Mouse (Mus musculus) T-helper 2 cell (primary cell): ENCODE results near the gene Mpped2.

Experiments used
- in situ Hi-C: fragments of 300-600 bp; cut with MboI, MseI; formaldehyde crosslinking; loops from one replicate; pipeline ENCODE4 v1.15.1; 2025; ENCODE audit warnings: high pct_unique_total_duplicates

Gene Mpped2

DNA sequence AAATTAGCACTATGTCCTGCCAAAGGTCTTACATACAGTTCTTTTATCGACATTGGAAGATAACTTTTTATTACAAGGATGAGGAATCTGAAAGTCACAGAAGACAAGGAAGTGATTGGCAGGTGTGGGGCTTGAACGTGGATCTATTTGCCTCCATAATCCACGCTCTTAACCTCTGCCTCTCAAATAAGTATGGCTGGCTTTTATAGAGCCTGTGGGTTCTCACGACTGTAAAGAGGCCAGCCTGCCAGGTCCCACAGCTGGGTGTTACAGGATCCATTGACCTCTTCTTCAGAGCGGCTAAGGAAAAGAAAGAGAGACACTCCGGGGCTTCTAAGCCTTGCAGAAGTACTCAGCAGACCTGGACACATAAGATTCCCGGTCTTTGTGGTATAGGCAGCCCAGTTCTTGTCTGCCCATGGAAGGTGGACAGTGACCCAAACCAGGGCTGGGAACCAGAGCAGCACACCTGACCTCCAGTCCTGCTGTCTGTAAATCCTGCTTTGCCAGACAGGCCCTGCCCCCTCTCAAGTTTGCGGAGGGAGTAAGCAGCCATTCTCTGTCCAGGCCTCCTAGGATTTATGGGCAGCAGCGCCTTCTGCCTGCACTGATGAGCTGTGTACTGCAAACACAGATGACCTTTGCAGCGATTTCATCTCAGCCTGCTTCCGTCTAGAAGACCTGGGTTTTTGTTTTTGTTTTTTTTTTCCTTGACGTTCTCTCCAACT is 162.7 kb downstream of the Mpped2 start:
- in situ Hi-C loops: no loop called here

DNA sequence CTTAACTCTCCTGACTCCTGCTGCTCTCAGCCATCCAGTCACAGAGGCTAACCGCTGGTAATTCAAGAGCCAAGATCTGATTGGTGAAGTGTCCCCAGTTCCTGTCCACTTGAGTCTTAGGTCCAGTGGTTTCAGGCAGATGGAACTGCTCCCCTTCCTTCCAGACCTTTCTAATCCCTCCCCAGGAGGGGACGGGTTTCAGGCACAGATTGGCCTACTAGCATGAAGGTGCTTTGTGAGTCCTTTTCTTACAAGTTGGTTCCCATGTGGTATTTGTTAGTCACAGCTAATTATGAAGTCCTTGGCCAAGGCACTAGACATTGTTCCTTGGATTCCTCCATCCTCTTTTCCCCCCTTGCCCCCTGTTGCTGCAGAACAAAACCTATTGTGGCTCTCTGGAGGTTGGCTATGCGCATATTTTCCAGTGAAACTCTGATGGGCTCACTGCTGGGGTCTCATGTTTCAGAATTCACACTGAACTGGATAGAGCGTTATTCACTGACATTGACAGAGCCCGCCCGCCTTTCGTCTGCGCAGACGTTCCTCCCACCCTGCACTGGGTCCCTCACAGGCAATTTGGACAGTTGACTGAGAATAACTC is 163.4 kb downstream of the Mpped2 start:
- in situ Hi-C loops: no loop called here

DNA sequence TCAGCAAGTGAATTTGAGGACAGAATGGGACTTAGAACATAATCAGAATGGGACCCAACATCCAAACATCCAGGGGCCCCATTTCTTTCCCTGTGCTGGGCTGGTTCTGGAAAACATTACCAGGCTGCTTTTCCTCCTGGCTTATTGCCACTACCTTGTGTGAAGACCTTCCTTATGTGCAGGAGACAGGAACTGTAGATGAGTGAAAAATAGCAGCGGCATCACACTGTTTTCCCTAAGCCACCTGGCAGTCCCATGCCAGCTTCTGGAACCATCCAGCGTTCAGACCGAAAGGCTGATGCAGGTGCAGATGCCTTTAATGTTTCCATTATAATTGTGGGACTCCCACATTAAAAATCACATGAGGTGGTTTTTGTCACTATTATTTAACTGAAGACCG is 164.2 kb downstream of the Mpped2 start:
- in situ Hi-C loops: no loop called here

DNA sequence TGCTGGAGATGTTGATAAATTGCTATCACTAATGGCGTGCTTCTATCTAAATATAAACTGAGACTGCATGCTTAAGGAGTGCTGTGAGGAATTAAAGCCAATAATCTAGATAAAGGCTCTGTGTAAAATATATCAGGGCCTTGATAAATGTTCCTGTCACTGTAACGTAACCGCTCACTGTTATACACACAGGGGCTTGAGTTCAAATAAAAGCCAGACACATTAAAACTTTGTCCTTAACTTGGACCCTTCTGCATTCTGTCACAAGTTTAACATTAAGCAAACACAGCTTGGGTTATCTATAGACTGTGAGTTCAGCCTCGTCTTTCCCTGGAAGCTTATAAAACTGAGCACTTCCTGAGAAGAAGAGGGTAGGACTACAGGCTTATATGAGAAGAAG is 164.6 kb downstream of the Mpped2 start:
- in situ Hi-C loops: no loop called here

DNA sequence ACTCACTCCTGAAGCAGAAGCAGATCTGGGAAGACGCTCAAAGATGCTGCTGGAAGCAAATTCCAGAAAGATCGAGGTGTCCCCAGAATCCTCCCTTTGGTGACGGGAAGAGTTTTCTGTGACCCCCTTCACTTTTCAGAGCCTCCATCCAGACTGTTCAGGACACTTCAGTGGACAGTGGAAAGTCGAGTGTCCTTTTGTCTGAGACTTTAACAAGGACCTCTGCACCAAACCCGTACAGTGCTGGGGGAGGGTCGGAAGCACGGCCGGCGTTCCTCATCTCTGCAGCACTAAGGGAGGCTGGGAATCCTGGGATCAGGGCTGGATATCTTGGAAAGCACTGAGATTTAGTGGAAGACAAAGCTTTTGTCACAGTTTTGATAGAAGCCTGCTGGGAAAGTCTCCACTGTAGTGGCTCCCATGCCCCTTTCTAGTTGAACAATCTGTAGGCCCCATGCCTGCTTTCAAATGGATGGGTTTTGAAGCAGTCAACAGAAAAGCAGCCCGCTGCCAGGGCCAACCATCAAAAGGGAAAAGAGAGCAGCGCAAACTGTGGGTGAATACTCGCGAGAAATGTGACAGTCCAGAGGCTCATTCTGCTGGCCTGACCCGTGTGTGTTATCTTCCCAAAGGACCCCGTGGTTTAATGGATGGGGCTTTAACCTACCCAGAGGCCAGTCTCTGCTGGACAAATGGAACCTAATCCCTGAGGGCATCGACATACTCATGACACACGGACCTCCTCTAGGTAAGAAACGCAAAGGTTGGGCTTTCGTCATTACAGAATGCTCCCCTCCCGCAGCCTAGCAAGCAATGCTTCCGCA is 168.0 kb downstream of the Mpped2 start:
- in situ Hi-C loops: no loop called here

DNA sequence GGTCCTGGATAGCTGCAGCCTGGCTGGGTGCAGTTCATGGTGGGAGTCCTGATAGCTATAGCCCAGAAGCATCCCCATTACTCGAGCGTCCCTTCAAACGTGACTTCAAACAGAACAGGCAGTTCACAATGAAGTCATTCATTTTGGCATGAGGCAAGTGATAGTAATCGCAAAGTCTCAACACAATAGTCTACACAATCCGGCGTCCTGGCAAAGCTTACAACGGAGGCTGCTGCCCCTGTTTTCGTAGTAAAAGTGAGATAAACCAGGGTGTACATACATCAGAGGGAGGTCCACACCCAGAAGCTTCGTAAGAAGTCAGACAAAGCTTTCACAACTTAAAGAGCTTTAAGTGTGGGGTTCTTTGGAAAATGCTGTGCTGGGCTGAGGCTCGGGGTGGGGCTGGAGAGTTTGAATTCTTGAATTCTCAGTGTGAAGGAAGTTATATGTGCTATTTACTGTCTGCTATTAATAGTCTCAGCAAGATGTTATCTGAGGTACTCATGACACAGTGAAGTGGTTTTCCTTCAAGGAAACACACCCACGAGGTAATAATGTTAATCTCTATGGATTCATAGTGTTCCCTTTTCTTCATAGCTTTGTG is 170.1 kb downstream of the Mpped2 start:
- in situ Hi-C loops: no loop called here

DNA sequence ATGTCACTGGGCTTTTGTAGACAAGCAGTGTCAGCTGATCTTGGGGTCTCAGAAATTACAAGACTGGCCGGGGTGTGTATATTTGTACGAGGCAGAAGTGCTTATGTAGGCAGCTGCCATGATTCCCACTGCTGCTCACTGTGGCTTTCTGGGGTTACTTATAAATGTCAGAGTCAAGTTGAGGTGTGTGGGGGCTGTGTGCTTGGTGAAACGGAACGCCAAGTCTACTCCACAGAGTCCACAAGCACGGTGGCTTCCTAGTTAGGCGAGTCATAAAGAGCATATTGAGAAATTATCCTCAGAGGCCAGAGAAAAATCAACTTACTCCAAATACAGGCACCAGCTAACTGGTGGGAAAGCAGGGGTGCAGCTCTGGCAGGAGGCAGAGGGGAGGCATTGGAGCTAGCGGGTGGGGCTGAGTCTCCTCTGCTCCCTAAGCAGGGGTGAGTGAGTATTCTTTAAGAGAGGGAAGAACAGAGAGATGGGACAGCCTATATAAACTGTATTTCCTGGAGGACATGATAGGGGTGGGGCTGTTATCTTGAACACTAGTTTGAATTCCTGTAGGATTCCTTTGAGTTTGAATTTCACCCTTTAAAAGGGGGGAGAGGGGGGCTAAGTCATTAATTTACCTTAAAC is 172.2 kb downstream of the Mpped2 start:
- in situ Hi-C loops: no loop called here

DNA sequence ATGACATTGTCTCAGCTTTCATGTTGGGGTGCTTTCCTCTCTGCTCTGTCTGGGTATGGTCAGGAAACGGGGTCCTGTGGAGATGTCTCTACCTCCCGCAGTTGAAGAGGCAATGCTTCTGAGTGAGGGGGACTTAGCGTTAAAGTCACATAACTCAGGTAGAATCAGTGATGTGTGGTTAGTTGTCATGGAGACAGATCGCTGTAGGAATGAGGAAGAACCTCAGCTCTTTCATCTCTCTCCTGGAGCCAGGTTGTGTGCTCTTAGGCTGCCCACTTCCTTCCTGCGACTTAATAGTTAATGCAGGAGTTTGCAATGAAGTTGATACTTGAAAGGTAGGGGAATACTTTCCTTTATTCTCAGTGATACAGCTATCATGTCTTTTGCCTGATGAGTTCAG is 173.2 kb downstream of the Mpped2 start:
- in situ Hi-C loops: no loop called here

DNA sequence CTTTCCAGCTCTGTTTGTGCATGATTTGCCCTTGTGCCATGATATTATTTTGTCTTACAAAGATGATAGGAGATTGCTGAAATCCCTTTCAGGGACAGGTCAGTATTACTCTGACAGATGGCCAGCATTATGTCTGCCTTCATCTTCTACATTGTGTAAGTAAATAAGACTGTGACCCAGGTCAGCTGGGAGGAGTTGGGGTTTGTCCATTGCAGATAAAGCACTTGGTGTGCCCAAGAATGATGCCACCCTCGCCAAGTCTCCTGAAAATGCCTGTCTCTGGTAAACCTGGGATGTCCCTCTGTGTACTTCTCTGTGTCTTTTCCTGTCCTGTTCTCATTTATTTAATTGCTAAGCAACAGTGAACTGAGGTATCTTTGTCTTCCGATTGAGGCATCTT is 177.8 kb downstream of the Mpped2 start:
- in situ Hi-C loops: no loop called here

DNA sequence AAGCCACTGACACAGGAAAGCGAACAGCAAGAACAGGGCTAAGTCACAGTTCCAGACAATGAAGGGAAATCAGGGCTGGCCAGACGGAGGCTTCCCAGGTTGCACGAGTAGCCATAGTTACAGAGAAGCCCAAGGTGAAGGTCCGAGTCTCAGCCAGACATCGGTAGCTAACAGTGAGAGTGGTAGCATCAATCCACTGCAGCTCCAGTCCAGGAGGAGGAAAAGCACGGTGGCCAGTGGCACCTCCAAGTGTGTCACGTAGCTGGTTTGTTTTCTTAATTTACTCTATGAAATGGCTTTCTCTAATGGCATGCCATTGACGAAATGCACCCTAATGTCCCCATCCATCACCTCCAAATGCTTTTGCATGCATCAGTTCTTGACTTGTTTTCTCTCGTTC is 180.1 kb downstream of the Mpped2 start:
- in situ Hi-C loops: no loop called here

DNA sequence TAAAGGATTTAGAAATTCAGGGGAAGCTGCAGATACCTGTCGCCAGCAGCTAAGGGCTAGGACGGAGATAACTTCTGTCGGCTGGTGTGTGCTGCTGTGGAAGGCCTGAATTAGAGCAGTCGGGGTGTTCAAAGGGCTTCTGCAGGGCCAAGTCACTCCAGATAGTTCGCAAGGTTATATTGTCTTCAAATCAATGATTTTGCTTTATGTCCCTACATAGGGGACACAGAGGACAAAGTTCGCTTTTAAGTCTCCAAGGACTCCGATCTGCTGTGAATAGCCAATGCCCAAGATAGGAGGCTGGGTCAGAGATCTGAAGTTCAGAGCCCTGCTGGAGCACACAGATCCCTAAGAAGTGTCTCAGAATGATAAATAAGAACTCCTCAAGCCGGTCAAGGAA is 190.3 kb downstream of the Mpped2 start:
- in situ Hi-C loops: no loop called here

DNA sequence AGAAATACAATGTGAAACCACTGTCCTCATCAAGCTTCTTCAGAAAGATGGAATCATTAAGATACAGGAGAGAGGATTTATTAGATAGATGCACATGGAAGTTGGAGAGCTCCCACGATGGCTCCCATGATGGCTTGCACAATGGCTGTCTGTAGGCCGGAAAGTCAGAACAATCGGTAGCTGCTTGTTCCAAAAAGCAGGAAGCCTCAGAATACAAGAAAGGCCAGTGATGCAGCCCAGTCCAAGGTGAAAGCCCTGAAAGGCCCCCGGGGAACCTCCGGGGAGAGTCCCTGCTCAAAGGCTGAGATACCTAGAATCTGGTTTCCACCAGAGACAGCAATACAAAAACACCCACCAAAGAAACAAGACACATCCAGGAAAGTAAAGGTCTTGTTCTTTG is 195.1 kb downstream of the Mpped2 start:
- in situ Hi-C loops: no loop called here

DNA sequence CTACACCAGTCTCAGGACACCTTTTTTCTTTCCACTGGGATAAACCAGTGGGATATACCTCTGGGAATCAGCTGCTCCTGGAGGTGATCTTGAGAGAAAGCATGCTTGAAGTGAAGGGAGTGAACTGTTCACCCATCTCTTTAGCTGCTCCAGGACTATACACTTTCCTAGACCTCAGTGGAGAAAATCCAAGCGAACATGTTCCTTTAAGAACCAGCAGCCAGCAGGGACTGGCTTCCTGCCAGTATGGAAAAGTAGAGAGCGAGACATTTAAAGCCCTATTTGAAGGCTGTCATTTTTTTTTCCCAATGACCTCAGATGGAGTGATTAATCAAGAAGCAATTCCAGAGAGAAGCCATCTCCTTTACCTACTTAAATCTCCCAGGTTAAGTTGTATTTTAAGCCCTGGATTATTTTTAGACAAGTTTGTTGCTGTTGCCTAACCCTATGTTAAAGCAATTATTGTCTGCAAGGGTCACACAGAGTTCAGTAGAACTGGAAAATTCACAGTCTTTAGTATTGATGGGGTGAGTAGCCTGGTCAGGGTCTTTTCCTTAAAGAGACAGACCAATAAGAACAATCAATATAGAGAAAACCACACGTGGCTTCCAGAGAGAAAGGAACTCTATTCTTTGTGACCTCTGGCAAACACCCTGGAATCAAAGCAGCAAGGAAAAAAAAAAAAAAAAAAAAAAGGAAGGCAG is 196.4 kb downstream of the Mpped2 start:
- in situ Hi-C loops: no loop called here

DNA sequence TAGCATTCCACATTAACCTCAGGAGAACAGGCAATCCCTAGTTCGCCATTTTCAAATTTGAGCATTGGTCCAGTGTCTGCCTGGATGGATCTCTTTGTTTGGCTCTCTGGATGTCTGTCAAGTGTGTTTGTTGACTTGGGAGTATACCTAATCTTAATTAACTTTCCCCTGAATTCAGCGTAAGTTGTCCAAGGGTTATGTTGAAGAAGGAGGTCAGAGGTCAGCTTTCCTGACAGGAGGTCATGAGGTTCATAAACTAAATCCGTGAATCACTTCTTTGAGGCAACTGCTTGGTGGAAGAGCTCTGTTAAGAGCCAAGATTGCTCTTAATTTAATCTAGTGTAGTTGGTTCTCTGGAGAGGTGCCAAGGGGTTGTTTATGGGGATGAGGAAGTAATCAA is 200.3 kb downstream of the Mpped2 start:
- in situ Hi-C loops: no loop called here

DNA sequence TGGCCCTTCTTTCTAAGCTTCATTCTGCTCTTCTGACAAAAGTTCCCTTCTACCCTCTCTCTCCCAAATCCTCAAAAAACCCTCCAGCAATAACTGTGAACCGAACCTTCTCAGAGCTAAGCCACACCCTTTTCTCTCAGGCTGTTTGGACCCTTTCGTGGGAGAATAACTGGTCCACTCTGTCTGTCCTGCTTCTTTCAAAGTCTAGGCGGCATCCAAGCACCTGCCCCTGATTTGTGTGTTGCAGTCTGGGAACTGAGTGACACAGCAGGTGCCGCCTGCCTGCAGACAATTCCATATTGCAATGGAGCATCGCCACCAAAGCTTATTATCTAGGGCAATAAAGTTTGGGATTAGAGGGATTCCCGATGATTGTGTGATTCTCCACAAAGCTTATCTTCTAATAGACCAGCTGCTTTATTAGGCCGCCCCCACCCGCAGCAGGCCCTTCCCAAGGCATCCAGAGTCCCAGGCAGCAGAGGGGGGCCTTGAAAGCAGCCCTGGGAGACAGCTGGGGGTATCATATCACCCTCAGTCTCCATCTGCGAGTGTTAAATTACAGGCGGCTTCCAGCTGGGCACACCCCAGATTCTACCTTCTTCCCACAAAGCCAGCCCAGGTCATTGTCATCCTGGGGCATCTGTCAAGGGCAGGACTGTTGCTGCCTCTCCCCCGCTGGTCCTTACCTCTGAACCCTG is 202.4 kb downstream of the Mpped2 start:
- in situ Hi-C loops: no loop called here

DNA sequence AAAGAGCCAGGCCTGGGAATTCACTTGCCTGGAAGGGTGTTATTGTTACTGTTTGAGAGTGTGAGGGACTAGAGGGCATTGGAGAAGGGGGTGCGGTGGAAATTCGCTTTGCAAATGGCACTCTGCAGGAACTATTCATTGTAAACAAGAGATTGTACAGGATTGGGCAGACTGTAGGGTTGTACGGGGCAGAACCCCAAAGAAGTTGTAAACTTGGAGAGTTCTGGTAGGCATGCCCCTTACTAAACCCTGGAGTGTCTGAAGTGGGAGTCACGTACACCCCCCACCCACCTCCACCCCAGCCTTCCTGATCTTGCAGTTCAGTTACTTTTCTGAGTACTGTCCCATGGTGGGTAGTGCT is 202.9 kb downstream of the Mpped2 start:
- in situ Hi-C loops: no loop called here

DNA sequence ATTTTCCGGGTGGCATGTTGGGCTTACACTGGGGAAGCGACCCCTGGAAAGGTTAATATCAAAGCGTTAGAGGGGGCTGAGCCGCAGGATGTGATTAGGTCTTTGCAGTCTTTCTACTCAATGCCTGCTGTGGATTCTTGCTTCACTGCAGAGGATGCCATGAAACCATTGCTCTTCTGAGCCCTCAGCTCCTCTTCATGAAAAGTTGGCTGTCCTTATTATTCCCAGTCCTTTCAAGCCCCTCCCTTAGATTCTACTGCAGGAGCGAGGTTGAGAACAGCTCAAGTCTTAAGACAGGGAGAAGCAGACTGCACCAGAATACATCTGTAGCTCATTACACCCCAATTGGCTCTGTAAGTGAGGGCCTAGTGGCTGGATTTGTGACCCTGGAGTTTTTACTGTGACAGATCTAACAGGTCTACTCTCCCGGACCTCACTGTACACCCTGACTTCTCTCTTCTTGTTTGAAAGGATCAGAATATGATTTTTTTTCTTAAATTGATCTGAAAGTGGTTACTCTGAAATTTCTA is 218.9 kb downstream of the Mpped2 start:
- in situ Hi-C loops: no loop called here
